Comparison of ENCODE assay signal across 24 mouse cellular contexts in genomic region chr3:127879968-127880367, GRCm38 (mm10).
"Had no signal": no experiment of that assay in that cellular context is flagged by ENCODE, and none has a peak within 500 bp of the region (broad histone marks: within the 10 kb centered on the region; RNA-seq: fewer than 3 reads in every experiment).

No protein-coding gene starts in this region.

- H3K9me3 ChIP-seq: heart, embryonic 10.5 days; hindbrain, embryonic 10.5 days; hindbrain, embryonic 12.5 days; intestine, embryonic 15.5 days; limb, embryonic 10.5 days; limb, embryonic 12.5 days had no signal

- H3K4me2 ChIP-seq: heart, embryonic 12.5 days; hindbrain, embryonic 12.5 days; hindbrain, embryonic 14.5 days; intestine, embryonic 15.5 days; limb, embryonic 12.5 days had no signal

- H3K27me3 ChIP-seq: heart, embryonic 12.5 days; hindbrain, embryonic 12.5 days; intestine, embryonic 15.5 days; limb, embryonic 12.5 days had no signal

- H3K4me3 ChIP-seq: gastrocnemius, adult 2 months; heart, embryonic 10.5 days; heart, embryonic 12.5 days; hindbrain, embryonic 10.5 days; hindbrain, embryonic 12.5 days; intestine, embryonic 15.5 days; layer of hippocampus, adult 2 months; left cerebral cortex, adult 2 months; limb, embryonic 10.5 days; limb, embryonic 12.5 days had no signal

- H3K9ac ChIP-seq: heart, embryonic 12.5 days; hindbrain, embryonic 12.5 days; hindbrain, embryonic 14.5 days; intestine, embryonic 15.5 days; limb, embryonic 12.5 days had no signal

- H3K4me1 ChIP-seq: hindbrain, embryonic 10.5 days; hindbrain, embryonic 12.5 days; intestine, embryonic 15.5 days; limb, embryonic 10.5 days; limb, embryonic 12.5 days had no signal

- H3K36me3 ChIP-seq: heart, embryonic 10.5 days; hindbrain, embryonic 10.5 days; hindbrain, embryonic 12.5 days; intestine, embryonic 15.5 days; limb, embryonic 10.5 days; limb, embryonic 12.5 days had no signal

- H3K27ac ChIP-seq: gastrocnemius, adult 2 months; heart, embryonic 10.5 days; hindbrain, embryonic 10.5 days; hindbrain, embryonic 12.5 days; hindbrain, embryonic 14.5 days; intestine, embryonic 15.5 days; kidney, postnatal 0 days; layer of hippocampus, adult 2 months; left cerebral cortex, adult 2 months; limb, embryonic 10.5 days; limb, embryonic 12.5 days had no signal

- ATAC-seq: hindbrain, embryonic 16.5 days; inflammation-experienced regulatory T-cells, adult 6 months; intestine, embryonic 15.5 days; intestine, postnatal 0 days had no signal

- DNase-seq: gastrocnemius, adult 2 months; gastrocnemius, postnatal 10 days; gastrocnemius, postnatal 25 days; heart, adult 18-20 months; heart, postnatal 10 days; heart, postnatal 4 days; kidney, adult 18-20 months; kidney, adult 8-10 months; kidney, postnatal 14 days; kidney, postnatal 4 days had no signal
